Mouse (Mus musculus) MEL (cell line): ENCODE measurements around the gene Msi2. TPM values are rescaled to one million over a fixed set of nuclear protein-coding genes. Genes with fewer than 3 reads are reported as not detected.

ENCODE experiments used
- DNase-seq: peaks from one replicate; pipeline ENCODE4 v3.0.0; 2011; ENCODE audit warnings: low read depth, low spot score
- H3K27ac ChIP-seq: 2 replicates; pipeline ENCODE4 v1.5.1; 2012; ENCODE audit warnings: low read depth, mild to moderate bottlenecking, control low read depth, low read length, moderate library complexity; ENCODE audit not compliant: control insufficient read depth
- H3K27me3 ChIP-seq, 2 experiments: fragments of 150-350 bp in 1 of 2; sonication (generic) in 1 of 2; 2 replicates each; pipeline ENCODE4 v1.6.1; 2012; ENCODE audit warnings: low read length in 2 of 2, mild to moderate bottlenecking in 2 of 2, improper control_type of control experiment in 1 of 2, moderate library complexity in 1 of 2; ENCODE audit not compliant: insufficient read depth in 2 of 2, control insufficient read depth in 1 of 2
- H3K36me3 ChIP-seq, 2 experiments: 2 replicates each; pipeline ENCODE4 v1.6.1; 2012 to 2014; ENCODE audit warnings: low read length in 2 of 2, improper control_type of control experiment in 1 of 2, inconsistent platforms in 1 of 2, mild to moderate bottlenecking in 1 of 2; ENCODE audit not compliant: insufficient read depth in 2 of 2, control insufficient read depth in 1 of 2
- H3K4me1 ChIP-seq, 2 experiments: fragments of 150-350 bp in 1 of 2; sonication (generic) in 1 of 2; 2 replicates each; pipeline ENCODE4 v1.6.1; 2012; ENCODE audit warnings: low read length in 2 of 2, improper control_type of control experiment in 1 of 2, mild to moderate bottlenecking in 1 of 2; ENCODE audit not compliant: insufficient read depth in 2 of 2, control insufficient read depth in 1 of 2
- H3K4me3 ChIP-seq, 2 experiments: fragments of 150-350 bp in 1 of 2; sonication (generic) in 1 of 2; 2 replicates each; pipeline ENCODE4 v1.5.1; 2012; ENCODE audit warnings: low read depth in 2 of 2, low read length in 2 of 2, mild to moderate bottlenecking in 2 of 2, moderate library complexity in 2 of 2, control low read depth in 1 of 2, improper control_type of control experiment in 1 of 2; ENCODE audit not compliant: control insufficient read depth in 1 of 2, insufficient read depth in 1 of 2
- H3K79me2 ChIP-seq: 2 replicates; pipeline ENCODE4 v1.6.1; 2012; ENCODE audit warnings: mild to moderate bottlenecking, low read length, moderate library complexity; ENCODE audit not compliant: control insufficient read depth, poor library complexity, insufficient read depth
- H3K9ac ChIP-seq: 2 replicates; pipeline ENCODE4 v1.6.1; 2012; ENCODE audit warnings: low read depth, mild to moderate bottlenecking, control low read depth, low read length, moderate library complexity; ENCODE audit not compliant: control insufficient read depth, poor library complexity, severe bottlenecking
- H3K9me3 ChIP-seq: fragments of 150-350 bp; sonication (generic); replicated peaks from 2 replicates; pipeline ENCODE4 v1.6.1; 2012; ENCODE audit warnings: mild to moderate bottlenecking, low read length, improper control_type of control experiment, moderate library complexity; ENCODE audit not compliant: insufficient read depth
- BHLHE40 ChIP-seq: IDR thresholded peaks from 2 replicates; pipeline ENCODE4 v1.6.1; 2012; ENCODE audit warnings: low read depth, mild to moderate bottlenecking, inconsistent platforms, low read length, improper control_type of control experiment, borderline replicate concordance
- CHD1 ChIP-seq: IDR thresholded peaks from 2 replicates; pipeline ENCODE4 v1.6.1; 2012; ENCODE audit warnings: low read depth, mild to moderate bottlenecking, inconsistent platforms, low read length, improper control_type of control experiment
- CTCF ChIP-seq, 3 experiments: IDR thresholded peaks in 2 of 3; conservative IDR thresholded peaks in 1 of 3; 2 replicates each; pipeline ENCODE4 v1.5.1; 2011 to 2012; ENCODE audit warnings: low read length in 3 of 3, low read depth in 2 of 3, mild to moderate bottlenecking in 2 of 3, improper control_type of control experiment in 1 of 3, inconsistent platforms in 1 of 3, mixed read lengths in 1 of 3, moderate library complexity in 1 of 3; ENCODE audit not compliant: control insufficient read depth in 1 of 3, insufficient read depth in 1 of 3, poor library complexity in 1 of 3, severe bottlenecking in 1 of 3
- ELF1 ChIP-seq: IDR thresholded peaks from 2 replicates; pipeline ENCODE4 v1.6.1; 2014; ENCODE audit warnings: low read depth, mild to moderate bottlenecking, inconsistent platforms, low read length, improper control_type of control experiment, moderate library complexity
- ETS1 ChIP-seq: IDR thresholded peaks from 2 replicates; pipeline ENCODE4 v1.6.1; 2012; ENCODE audit warnings: low read depth, mild to moderate bottlenecking, inconsistent platforms, low read length, improper control_type of control experiment, moderate library complexity
- GABPA ChIP-seq: IDR thresholded peaks from 2 replicates; pipeline ENCODE4 v1.6.1; 2012; ENCODE audit warnings: low read depth, mild to moderate bottlenecking, inconsistent platforms, low read length, improper control_type of control experiment, moderate library complexity
- GATA1 ChIP-seq: IDR thresholded peaks from 2 replicates; pipeline ENCODE4 v1.6.1; 2011; ENCODE audit warnings: low read depth, low read length, improper control_type of control experiment
- HCFC1 ChIP-seq: IDR thresholded peaks from 2 replicates; pipeline ENCODE4 v1.6.1; 2012; ENCODE audit warnings: low read depth, mild to moderate bottlenecking, inconsistent platforms, low read length, improper control_type of control experiment, moderate library complexity
- KAT2A ChIP-seq: conservative IDR thresholded peaks from 2 replicates; pipeline ENCODE4 v1.6.1; 2012; ENCODE audit warnings: low read depth, low read length, improper control_type of control experiment, inconsistent platforms
- MAX ChIP-seq: IDR thresholded peaks from 2 replicates; pipeline ENCODE4 v1.6.1; 2011; ENCODE audit warnings: low read length, improper control_type of control experiment
- MEF2A ChIP-seq: IDR thresholded peaks from 2 replicates; pipeline ENCODE4 v1.6.1; 2014; ENCODE audit warnings: low read depth, mild to moderate bottlenecking, inconsistent platforms, low read length, improper control_type of control experiment; ENCODE audit not compliant: poor library complexity, insufficient replicate concordance, severe bottlenecking; ENCODE audit errors: extremely low read depth
- MXI1 ChIP-seq: IDR thresholded peaks from 2 replicates; pipeline ENCODE4 v1.6.1; 2011; ENCODE audit warnings: mild to moderate bottlenecking, low read depth, low read length, improper control_type of control experiment
- MYB ChIP-seq: IDR thresholded peaks from 2 replicates; pipeline ENCODE4 v1.6.1; 2011; ENCODE audit warnings: mild to moderate bottlenecking, low read depth, low read length, improper control_type of control experiment
- POLR2A ChIP-seq, 2 experiments: IDR thresholded peaks; 2 replicates each; pipeline ENCODE4 v1.6.1; 2011 to 2012; ENCODE audit warnings: low read length in 2 of 2, mild to moderate bottlenecking in 2 of 2, control low read depth in 1 of 2, improper control_type of control experiment in 1 of 2, low read depth in 1 of 2, moderate library complexity in 1 of 2; ENCODE audit not compliant: control insufficient read depth in 1 of 2, insufficient read depth in 1 of 2, poor library complexity in 1 of 2
- POLR2AphosphoS5 ChIP-seq: IDR thresholded peaks from 2 replicates; pipeline ENCODE4 v1.6.1; 2012; ENCODE audit warnings: low read depth, borderline replicate concordance, mild to moderate bottlenecking, inconsistent platforms, low read length, moderate library complexity, mixed read lengths
- SMC3 ChIP-seq: IDR thresholded peaks from 2 replicates; pipeline ENCODE4 v1.6.1; 2011; ENCODE audit warnings: low read depth, low read length, improper control_type of control experiment
- TAL1 ChIP-seq: IDR thresholded peaks from 2 replicates; pipeline ENCODE4 v1.6.1; 2012; ENCODE audit warnings: mild to moderate bottlenecking, inconsistent platforms, low read length, moderate library complexity, mixed read lengths
- TBP ChIP-seq: IDR thresholded peaks from 2 replicates; pipeline ENCODE4 v1.8.0; 2011; ENCODE audit warnings: low read depth, low read length, improper control_type of control experiment
- UBTF ChIP-seq: IDR thresholded peaks from 2 replicates; pipeline ENCODE4 v1.6.1; 2012; ENCODE audit warnings: low read depth, mild to moderate bottlenecking, inconsistent platforms, low read length, improper control_type of control experiment, moderate library complexity, borderline replicate concordance; ENCODE audit not compliant: insufficient read depth
- USF1 ChIP-seq: IDR thresholded peaks from 2 replicates; pipeline ENCODE4 v1.6.1; 2014; ENCODE audit warnings: low read depth, mild to moderate bottlenecking, inconsistent platforms, low read length, improper control_type of control experiment, moderate library complexity
- ZC3H11A ChIP-seq: IDR thresholded peaks from 2 replicates; pipeline ENCODE4 v1.6.1; 2012; ENCODE audit warnings: low read depth, mild to moderate bottlenecking, inconsistent platforms, low read length, improper control_type of control experiment
- ZKSCAN1 ChIP-seq: IDR thresholded peaks from 2 replicates; pipeline ENCODE4 v1.6.1; 2012; ENCODE audit warnings: low read depth, mild to moderate bottlenecking, inconsistent platforms, low read length, improper control_type of control experiment, moderate library complexity
- ZNF384 ChIP-seq: IDR thresholded peaks from 2 replicates; pipeline ENCODE4 v1.6.1; 2012; ENCODE audit warnings: low read depth, mild to moderate bottlenecking, inconsistent platforms, low read length, improper control_type of control experiment
- polyA plus RNA-seq, 2 experiments: library from polyadenylated mRNA; stranded (reverse) in 1 of 2; unstranded in 1 of 2; fragments of >175 nt in 1 of 2; fragments of >200 nt in 1 of 2; gene quantifications; 2 replicates each; pipeline versions ENCODE4 v1.2.1 to v1.2.4; 2012; ENCODE audit warnings: low replicate concordance in 2 of 2, low read depth in 1 of 2; ENCODE audit not compliant: insufficient read length in 2 of 2, insufficient read depth in 1 of 2, missing spikeins in 1 of 2
- total RNA-seq: library from RNA; depleted of rRNA; stranded (reverse); fragments of 300-350 nt; gene quantifications from 2 replicates; pipeline ENCODE4 v1.2.3, GENCODE M21; 2012

The Msi2 gene
- total and polyA plus RNA-seq, 3 experiments = 16.2 to 29.7 TPM; not detected in 1

DNA sequence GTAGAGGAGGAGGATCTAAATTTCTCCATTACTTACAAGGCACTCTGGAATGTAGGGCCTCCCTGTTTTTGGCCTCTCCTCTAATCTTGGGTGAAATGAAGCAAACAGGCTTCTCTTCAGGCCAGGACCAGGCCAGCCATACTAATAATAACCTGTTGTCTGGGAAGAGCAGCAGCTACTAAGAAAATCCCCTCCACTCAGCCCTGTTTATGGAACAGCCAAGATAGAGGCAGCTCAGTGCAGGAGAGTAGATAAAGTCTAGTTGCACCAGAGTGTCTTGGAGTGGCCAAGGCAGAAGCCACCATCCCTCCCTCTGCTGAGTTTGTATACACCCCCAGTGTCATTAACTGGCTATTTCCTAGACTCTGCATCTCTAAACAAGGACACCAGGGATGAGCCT lies 247.7 kb downstream of the Msi2 start:
- H3K4me1 ChIP-seq = no peaks in the 10 kb centered on the region
- no peak for DNase-seq
- TF ChIP-seq GABPA (no peak), BHLHE40 (no peak), ZKSCAN1 (no peak), ZC3H11A (no peak), POLR2A (IDR thresholded peaks at IDR 0.05; ENCODE audit: control insufficient read depth in 1 of 2, insufficient read depth in 1 of 2, low read depth in 1 of 2, low read length in 2 of 2, poor library complexity in 1 of 2) (no peak), UBTF (no peak), MYB (no peak), CHD1 (no peak), CTCF (IDR thresholded peaks at IDR 0.05 in 2 of 3, conservative IDR thresholded peaks at IDR 0.05 in 1 of 3; ENCODE audit: control insufficient read depth in 1 of 3, insufficient read depth in 1 of 3, low read depth in 2 of 3, low read length in 3 of 3, poor library complexity in 1 of 3, severe bottlenecking in 1 of 3) (no peak), MAX (no peak), GATA1 (no peak), HCFC1 (no peak)
- no peaks in the 10 kb centered on the region; a peak in 1 of 4 replicates for H3K36me3 ChIP-seq
- H3K9me3 ChIP-seq = no peaks in the 10 kb centered on the region
- H3K27ac ChIP-seq = no peak overlapping the region
- H3K79me2 ChIP-seq = no peaks in the 10 kb centered on the region
- no peak overlapping the region for H3K9ac ChIP-seq
- H3K4me3 ChIP-seq = no peak overlapping the region
- no peaks in the 10 kb centered on the region for H3K27me3 ChIP-seq

DNA sequence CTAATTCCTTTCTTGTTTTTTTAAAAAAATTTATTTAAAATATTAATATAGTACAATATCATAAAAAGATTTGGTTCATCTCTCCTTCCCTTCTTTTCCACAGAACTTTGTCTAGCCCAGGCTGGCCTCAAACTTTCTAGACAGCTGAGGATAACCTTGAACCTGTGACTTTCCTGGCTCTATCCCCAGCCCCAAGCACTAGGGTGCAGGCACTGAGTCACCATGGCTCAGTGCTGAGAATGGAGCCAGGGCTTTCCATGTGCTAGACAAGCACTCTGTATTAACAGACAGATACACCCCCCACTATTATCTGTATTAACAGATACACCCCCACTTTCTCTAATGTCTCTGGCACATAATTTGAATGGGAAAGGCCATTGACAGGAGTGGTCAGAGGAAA lies 249.3 kb downstream of the Msi2 start:
- no peak for TF ChIP-seq MXI1
- no peak for TF ChIP-seq KAT2A
- TF ChIP-seq SMC3 = no peak
- TF ChIP-seq ELF1 = no peak
- no peak for TF ChIP-seq POLR2AphosphoS5
- TF ChIP-seq TBP = no peak
- no peak for TF ChIP-seq USF1
- TF ChIP-seq ETS1 = no peak
- no peak for TF ChIP-seq MEF2A
- no peak for TF ChIP-seq ZNF384
- no peak for TF ChIP-seq BHLHE40
- no peak for TF ChIP-seq TAL1
- TF ChIP-seq, all 39 proteins: peak for 0
- peaks cover 0 to 1% of the 10 kb centered on the region in 2 experiments; a peak in 2 of 4 replicates for H3K36me3 ChIP-seq
- no peak overlapping the region for H3K9ac ChIP-seq
- no peaks in the 10 kb centered on the region for H3K4me1 ChIP-seq
- H3K79me2 ChIP-seq = no peaks in the 10 kb centered on the region
- no peaks in the 10 kb centered on the region for H3K27me3 ChIP-seq
- no peak for DNase-seq
- H3K27ac ChIP-seq = no peak overlapping the region
- H3K9me3 ChIP-seq = no peaks in the 10 kb centered on the region
- no peak overlapping the region for H3K4me3 ChIP-seq
